Comparison of ENCODE assay signal across 8 mouse cellular contexts in genomic region chr5:20950855-20951650, GRCm38 (mm10). TPM values are rescaled to one million over a fixed set of nuclear protein-coding genes. Genes with fewer than 3 reads are reported as not detected.
DNase-seq lines count a peak whose midpoint lies in the region; ATAC-seq lines count a peak whose summit lies in the region.

No protein-coding gene starts in this region.

- peak; percentile 26 for DNase-seq in retina, adult 2 months (ENCODE audit: low read depth, low spot score)
- DNase-seq in retina, postnatal 1 day = no peak
- DNase-seq in embryonic facial prominence, embryonic 11.5 days (ENCODE audit: low spot score) = peak; percentile 56
- peak; percentile 57 to 76 for DNase-seq in heart, adult 18-20 months
- peak; percentile 77 for DNase-seq in neural tube, embryonic 11.5 days (ENCODE audit: low spot score)

- H3K4me3 ChIP-seq in embryonic facial prominence, embryonic 11.5 days (ENCODE audit: low read depth, low read length) = peak overlapping the region; percentile 96
- H3K4me3 ChIP-seq in kidney, embryonic 14.5 days (ENCODE audit: low read length) = peak overlapping the region; percentile 85
- H3K4me3 ChIP-seq in liver, embryonic 15.5 days (replicated peaks) = peak overlapping the region; percentile 99
- H3K4me3 ChIP-seq in neural tube, embryonic 11.5 days (ENCODE audit: low read depth, low read length) = peak overlapping the region; percentile 85
- H3K4me3 ChIP-seq in stomach, embryonic 16.5 days (replicated peaks; ENCODE audit: low read length) = peak overlapping the region; percentile 98

- under 1% methylated on average over 83 of the region's 88 CpGs for WGBS in embryonic facial prominence, embryonic 11.5 days
- WGBS in kidney, embryonic 14.5 days = under 1% methylated on average over 60 of the region's 88 CpGs
- WGBS in liver, embryonic 15.5 days (ENCODE audit: insufficient replicate concordance) = under 1% methylated on average over 84 of the region's 88 CpGs
- under 1% methylated on average over 68 of the region's 88 CpGs for WGBS in neural tube, embryonic 11.5 days
- WGBS in stomach, embryonic 16.5 days = under 1% methylated on average over 88 of the region's 88 CpGs

- no peaks in the 10 kb centered on the region for H3K4me1 ChIP-seq in embryonic facial prominence, embryonic 11.5 days (ENCODE audit: control insufficient read depth, insufficient read depth, low read length)
- H3K4me1 ChIP-seq in kidney, embryonic 14.5 days (ENCODE audit: control insufficient read depth, insufficient read depth, low read length) = no peaks in the 10 kb centered on the region; the same call in 1 of the 2 replicates
- peaks cover 65% of the 10 kb centered on the region for H3K4me1 ChIP-seq in liver, embryonic 15.5 days (replicated peaks)
- H3K4me1 ChIP-seq in neural tube, embryonic 11.5 days (ENCODE audit: control insufficient read depth, insufficient read depth, low read length) = peaks cover 5% of the 10 kb centered on the region
- H3K4me1 ChIP-seq in stomach, embryonic 16.5 days (ENCODE audit: control insufficient read depth, insufficient read depth, low read length) = peaks cover 15% of the 10 kb centered on the region

- H3K27ac ChIP-seq in embryonic facial prominence, embryonic 11.5 days (replicated peaks; ENCODE audit: low read depth, low read length) = peak overlapping the region; percentile 97
- peak overlapping the region; percentile 99 for H3K27ac ChIP-seq in kidney, embryonic 14.5 days (ENCODE audit: low read depth, low read length)
- H3K27ac ChIP-seq in liver, embryonic 15.5 days (replicated peaks) = peak overlapping the region; percentile 97
- peak overlapping the region; percentile 98 for H3K27ac ChIP-seq in neural tube, embryonic 11.5 days (ENCODE audit: low read depth, low read length)
- peak overlapping the region; percentile 99 for H3K27ac ChIP-seq in stomach, embryonic 16.5 days (ENCODE audit: low read length)

- no peaks in the 10 kb centered on the region for H3K36me3 ChIP-seq in embryonic facial prominence, embryonic 11.5 days (replicated peaks; ENCODE audit: control insufficient read depth, insufficient read depth, low read depth, low read length)
- H3K36me3 ChIP-seq in kidney, embryonic 14.5 days (ENCODE audit: control insufficient read depth, insufficient read depth, low read length) = no peaks in the 10 kb centered on the region
- 0 out of 2 replicates have a peak, but pooled peaks cover 10% of the 10 kb centered on the region for H3K36me3 ChIP-seq in liver, embryonic 15.5 days (replicated peaks)
- H3K36me3 ChIP-seq in neural tube, embryonic 11.5 days (ENCODE audit: control insufficient read depth, insufficient read depth, low read length) = no peaks in the 10 kb centered on the region
- H3K36me3 ChIP-seq in stomach, embryonic 16.5 days (ENCODE audit: control insufficient read depth, insufficient read depth, low read length) = no peaks in the 10 kb centered on the region

- H3K4me2 ChIP-seq in embryonic facial prominence, embryonic 11.5 days (ENCODE audit: low read depth, low read length) = peak overlapping the region; percentile 63
- peak overlapping the region; percentile 68 for H3K4me2 ChIP-seq in kidney, embryonic 14.5 days (replicated peaks; ENCODE audit: low read depth, low read length)
- H3K4me2 ChIP-seq in liver, embryonic 15.5 days = peak overlapping the region; percentile 64
- H3K4me2 ChIP-seq in neural tube, embryonic 11.5 days (ENCODE audit: low read depth) = peak overlapping the region; percentile 53
- H3K4me2 ChIP-seq in stomach, embryonic 16.5 days (ENCODE audit: low read depth, low read length) = peak overlapping the region; percentile 61

- ATAC-seq in embryonic facial prominence, embryonic 11.5 days (replicated peaks; ENCODE audit: insufficient number of reproducible peaks, low FRiP score, low TSS enrichment, low read depth) = peak; percentile 76
- ATAC-seq in kidney, embryonic 14.5 days (ENCODE audit: low FRiP score, low TSS enrichment) = peak; percentile 76
- peak; percentile 75 for ATAC-seq in liver, embryonic 15.5 days (ENCODE audit: insufficient read depth)
- peak; percentile 73 for ATAC-seq in neural tube, embryonic 11.5 days (ENCODE audit: insufficient read depth, low FRiP score, low TSS enrichment)
- peak; percentile 70 for ATAC-seq in stomach, embryonic 16.5 days (ENCODE audit: insufficient read depth, low FRiP score)

- H3K9me3 ChIP-seq in embryonic facial prominence, embryonic 11.5 days (replicated peaks; ENCODE audit: control insufficient read depth, low read length) = no peaks in the 10 kb centered on the region
- no peaks in the 10 kb centered on the region for H3K9me3 ChIP-seq in kidney, embryonic 14.5 days (ENCODE audit: control insufficient read depth, low read length)
- H3K9me3 ChIP-seq in liver, embryonic 15.5 days (replicated peaks) = no peaks in the 10 kb centered on the region
- no peaks in the 10 kb centered on the region for H3K9me3 ChIP-seq in neural tube, embryonic 11.5 days (ENCODE audit: control insufficient read depth, low read length)
- H3K9me3 ChIP-seq in stomach, embryonic 16.5 days (replicated peaks; ENCODE audit: control insufficient read depth, low read length) = no peaks in the 10 kb centered on the region

- no peaks in the 10 kb centered on the region for H3K27me3 ChIP-seq in embryonic facial prominence, embryonic 11.5 days (ENCODE audit: control insufficient read depth, insufficient read depth, low read length)
- H3K27me3 ChIP-seq in kidney, embryonic 14.5 days (ENCODE audit: control insufficient read depth, insufficient read depth, low read length) = no peaks in the 10 kb centered on the region
- no peaks in the 10 kb centered on the region for H3K27me3 ChIP-seq in liver, embryonic 15.5 days
- no peaks in the 10 kb centered on the region for H3K27me3 ChIP-seq in neural tube, embryonic 11.5 days (ENCODE audit: control insufficient read depth, insufficient read depth, low read length)
- H3K27me3 ChIP-seq in stomach, embryonic 16.5 days (ENCODE audit: control insufficient read depth, insufficient read depth, low read length) = no peaks in the 10 kb centered on the region

- peak overlapping the region; percentile 95 for H3K9ac ChIP-seq in embryonic facial prominence, embryonic 11.5 days (replicated peaks; ENCODE audit: low read length)
- H3K9ac ChIP-seq in kidney, embryonic 14.5 days (ENCODE audit: low read depth, low read length) = peak overlapping the region; percentile 91
- H3K9ac ChIP-seq in liver, embryonic 15.5 days = peak overlapping the region; percentile 92
- peak overlapping the region; percentile 97 for H3K9ac ChIP-seq in neural tube, embryonic 11.5 days (ENCODE audit: low read length)
- peak overlapping the region; percentile 98 for H3K9ac ChIP-seq in stomach, embryonic 16.5 days (ENCODE audit: low read length)

RNA-seq across cellular contexts. Expression of gene Rsbn1l, which starts 5.1 kb away (rescaled TPM):
- polyA plus RNA-seq in embryonic facial prominence, embryonic 11.5 days (2014; fragmentation: Nextera tagmentation; extraction: Ambion mirVana) = 4.9 and 5.7 TPM in 2 replicates
- total RNA-seq in heart, adult 18-20 months (2021) = 10 to 100 TPM; 11.3 to 13.3 TPM
- 9.3 and 9.8 TPM in 2 replicates for polyA plus RNA-seq in kidney, embryonic 14.5 days (2014; fragmentation: Nextera tagmentation; extraction: Ambion mirVana)
- 3.7 TPM in 2 replicates for polyA plus RNA-seq in liver, embryonic 15.5 days (2015; fragmentation: Nextera tagmentation; extraction: Ambion mirVana)
- polyA plus RNA-seq in neural tube, embryonic 11.5 days (2014; fragmentation: Nextera tagmentation; extraction: Ambion mirVana) = 5.4 and 5.6 TPM in 2 replicates
- polyA plus RNA-seq in stomach, embryonic 16.5 days (2015; fragmentation: Nextera tagmentation; extraction: Ambion mirVana) = 4.2 and 4.6 TPM in 2 replicates
